Mouse (Mus musculus): Measurements from ENCODE around the gene Rcsd1.

Rcsd1 gene

DNA sequence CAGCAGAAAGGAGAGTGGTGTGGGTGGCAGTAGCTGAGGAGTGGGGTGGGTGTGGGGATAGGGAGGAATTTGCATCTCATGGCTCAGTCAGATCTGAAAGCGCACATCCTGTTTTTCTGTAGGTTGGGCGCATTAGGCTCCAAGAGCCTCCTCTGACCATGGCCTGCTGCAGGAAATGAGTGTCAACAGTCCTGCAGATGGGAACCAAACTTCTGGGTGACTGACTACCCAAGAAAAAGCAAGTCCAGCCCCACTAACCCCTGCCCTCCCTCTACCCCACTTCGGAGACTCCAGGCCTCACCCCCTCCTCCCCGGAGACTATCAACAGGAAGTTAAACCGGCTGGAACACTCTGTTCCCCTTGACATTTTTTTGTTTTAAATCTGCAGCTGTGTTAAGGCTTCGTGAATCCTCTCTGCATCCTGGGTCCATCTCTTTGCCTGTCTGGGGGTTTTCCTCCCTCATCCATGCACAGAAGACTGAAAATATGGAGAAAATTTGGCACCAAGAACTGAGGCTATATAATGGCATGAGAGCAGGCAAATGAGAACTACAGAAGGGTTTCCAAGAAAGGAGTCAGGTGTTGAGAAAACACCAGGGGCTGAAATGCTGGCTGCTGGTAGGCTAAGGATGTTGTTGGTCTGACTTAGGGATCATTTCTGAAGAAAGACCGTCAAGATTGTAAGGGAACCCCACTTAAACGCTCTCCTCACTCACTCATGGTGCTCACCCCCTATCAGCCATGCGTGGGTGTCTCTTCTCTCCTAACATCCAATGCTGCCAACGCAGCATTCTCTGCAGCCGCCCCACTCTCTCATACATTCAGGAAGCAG is 8.4 kb upstream of the Rcsd1 start:
- DNase-seq (ENCODE audit: low spot score in 2 of 2), result peak in 1 of 2 experiments; percentile 52

GRCm38 (mm10) chr1:165716426-165716825 is 6.9 kb upstream of the Rcsd1 start:
- DNase-seq (ENCODE audit: low spot score in 2 of 2), result no peak

GRCm38 (mm10) chr1:165713798-165714197 is 4.2 kb upstream of the Rcsd1 start:
- no peak for DNase-seq (ENCODE audit: low spot score in 2 of 2)

- DNase-seq (ENCODE audit: low spot score in 2 of 2), result no peak
Observed at GRCm38 (mm10) chr1:165711914-165712313, 2.4 kb upstream of the Rcsd1 start.

- no peak for DNase-seq (ENCODE audit: low spot score in 2 of 2)
Observed at GRCm38 (mm10) chr1:165708686-165709380, 724 bp downstream of the Rcsd1 start.

DNA sequence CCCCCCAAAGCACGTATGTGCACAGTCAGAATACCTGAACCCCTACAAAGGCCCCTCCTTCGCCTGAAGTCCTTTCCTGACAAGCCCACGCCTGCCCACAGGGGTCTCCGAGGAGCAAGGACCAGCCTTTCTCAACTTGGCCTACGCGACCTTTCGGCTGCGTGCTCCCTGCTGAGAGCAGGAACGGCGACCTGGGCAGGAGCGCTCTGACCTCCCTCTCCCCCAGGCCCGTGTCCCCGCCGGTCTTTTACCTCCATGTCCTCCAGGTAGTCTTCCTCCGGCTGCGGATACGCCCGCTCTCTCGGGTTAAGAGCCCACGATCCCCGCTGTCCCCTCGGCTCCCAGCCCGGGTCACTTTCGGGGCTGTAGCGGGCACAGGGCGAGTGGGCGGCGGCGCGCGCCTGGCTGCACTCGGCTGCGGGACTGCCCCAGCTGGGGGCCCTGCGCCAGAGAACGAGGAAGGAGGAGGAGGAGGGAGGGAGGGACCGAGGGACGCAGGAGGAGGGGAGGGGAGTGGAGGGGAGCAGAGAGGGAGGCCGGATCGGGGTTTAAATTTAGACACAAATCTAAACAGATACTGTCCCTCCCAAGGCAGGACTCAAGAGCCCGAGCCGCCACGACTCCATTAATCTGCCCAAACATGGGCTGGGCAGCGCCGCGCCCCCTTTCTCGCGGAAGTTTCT is 1.8 kb downstream of the Rcsd1 start:
- DNase-seq (ENCODE audit: low spot score in 2 of 2), result peak in 1 of 2 experiments; percentile 25

GRCm38 (mm10) chr1:165707241-165707639 is 2.3 kb downstream of the Rcsd1 start:
- DNase-seq (ENCODE audit: low spot score in 2 of 2), result no peak

GRCm38 (mm10) chr1:165706492-165706891 is 3.1 kb downstream of the Rcsd1 start:
- no peak for DNase-seq (ENCODE audit: low spot score in 2 of 2)

DNA sequence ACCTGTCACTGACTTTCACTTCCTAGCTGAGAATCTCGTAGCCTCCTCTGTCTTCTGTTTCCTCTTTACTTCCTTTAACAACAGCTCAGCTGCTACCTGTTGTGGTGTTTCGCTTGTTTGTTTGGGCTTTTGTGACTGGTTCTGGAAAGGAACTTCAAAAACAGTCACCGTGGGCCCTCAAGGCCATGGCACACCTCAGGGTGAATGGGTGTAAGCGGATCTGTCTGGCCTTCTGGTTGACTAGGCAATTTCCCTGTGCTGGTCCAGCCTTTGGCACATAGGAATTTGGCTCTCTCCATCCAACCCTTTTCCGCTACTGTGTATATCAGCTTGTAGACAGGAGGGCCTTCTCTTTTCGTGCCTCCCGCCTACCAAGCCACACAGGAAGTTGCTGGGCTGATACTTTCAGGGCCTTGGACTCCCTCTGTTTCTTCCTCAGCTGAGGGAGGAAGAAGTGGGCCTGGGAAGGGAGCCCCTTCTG is 3.6 kb downstream of the Rcsd1 start:
- DNase-seq (ENCODE audit: low spot score in 2 of 2), result no peak

- no peak for DNase-seq (ENCODE audit: low spot score in 2 of 2)
Observed at GRCm38 (mm10) chr1:165705368-165705767, 4.2 kb downstream of the Rcsd1 start.

DNA sequence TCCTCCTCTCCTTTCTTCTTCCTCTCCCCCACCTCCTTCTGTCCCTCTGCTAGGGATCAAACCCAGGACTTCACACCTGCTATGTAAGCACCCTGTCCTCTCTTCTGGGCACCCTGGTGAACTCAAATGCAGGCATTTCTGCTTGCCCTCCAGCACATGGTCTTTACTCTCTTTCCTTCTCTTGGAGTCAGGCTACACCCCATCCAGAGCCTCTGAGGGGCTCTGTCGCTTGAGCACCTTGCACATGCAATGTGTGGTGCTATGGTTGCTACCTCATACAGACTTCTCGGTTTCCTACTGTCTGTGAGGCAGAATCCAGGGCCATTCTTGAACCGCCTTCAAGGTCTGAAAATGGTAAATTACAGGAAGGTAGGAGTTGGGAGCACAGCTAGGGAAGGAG is 4.7 kb downstream of the Rcsd1 start:
- DNase-seq (ENCODE audit: low spot score in 2 of 2), result no peak

DNA sequence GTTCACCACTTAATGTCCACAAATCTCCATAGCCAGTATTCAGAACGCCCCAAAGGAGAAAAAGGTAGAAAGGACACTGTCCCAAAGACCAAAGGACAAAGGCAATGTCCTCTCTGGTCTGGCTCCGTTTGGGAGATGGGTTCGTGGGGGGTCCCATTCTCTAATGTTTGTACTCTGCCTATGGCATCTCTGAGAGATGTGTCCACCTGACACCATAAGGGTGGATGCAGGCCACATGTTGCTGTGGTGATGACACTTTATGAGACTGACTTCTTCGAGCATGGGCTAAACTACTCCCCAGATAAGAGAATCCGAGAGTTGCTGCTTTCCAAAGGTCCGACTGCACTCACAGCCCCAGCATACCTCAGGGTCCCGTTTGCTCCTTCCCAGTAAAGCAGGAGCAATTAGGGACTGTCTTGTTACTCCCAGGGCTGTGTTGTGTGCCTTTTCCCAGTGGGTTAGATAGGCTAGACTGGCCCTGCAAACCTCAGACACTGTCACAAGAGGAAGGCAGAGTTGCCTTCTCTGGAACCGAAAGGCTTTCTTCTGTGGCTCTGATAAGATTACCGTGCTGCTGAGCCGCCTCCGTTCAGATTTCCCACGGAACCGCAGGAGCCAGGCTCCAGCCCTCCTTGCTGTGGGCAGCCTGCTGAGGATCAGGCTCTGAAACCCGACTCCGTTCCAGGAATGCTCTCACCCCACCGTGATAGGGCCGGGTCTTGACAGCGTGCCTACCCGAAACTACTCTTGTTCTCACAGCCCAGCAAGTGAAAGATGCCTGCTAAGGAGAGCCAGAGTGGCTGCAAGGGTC is 7.1 kb downstream of the Rcsd1 start:
- DNase-seq (ENCODE audit: low spot score in 2 of 2), result no peak

DNA sequence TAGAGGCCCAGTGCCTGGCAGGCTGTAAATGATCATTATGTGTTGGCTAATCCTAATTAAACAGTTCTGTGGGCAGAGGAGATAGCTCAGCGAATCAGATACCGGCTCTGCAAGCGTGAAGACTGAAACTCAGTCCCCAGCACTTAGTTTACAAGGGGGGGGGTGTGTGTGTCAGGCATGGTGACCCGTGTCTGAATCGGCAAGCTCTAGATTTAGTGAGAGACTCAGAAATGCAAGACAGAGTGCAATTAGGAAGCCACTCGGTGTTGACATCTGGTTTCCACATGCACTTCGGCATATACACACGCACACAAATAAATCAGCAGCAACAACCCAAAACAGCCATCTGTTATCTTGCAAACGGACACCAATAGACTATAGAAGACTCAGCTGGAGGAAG is 8.0 kb downstream of the Rcsd1 start:
- no peak for DNase-seq (ENCODE audit: low spot score in 2 of 2)

DNA sequence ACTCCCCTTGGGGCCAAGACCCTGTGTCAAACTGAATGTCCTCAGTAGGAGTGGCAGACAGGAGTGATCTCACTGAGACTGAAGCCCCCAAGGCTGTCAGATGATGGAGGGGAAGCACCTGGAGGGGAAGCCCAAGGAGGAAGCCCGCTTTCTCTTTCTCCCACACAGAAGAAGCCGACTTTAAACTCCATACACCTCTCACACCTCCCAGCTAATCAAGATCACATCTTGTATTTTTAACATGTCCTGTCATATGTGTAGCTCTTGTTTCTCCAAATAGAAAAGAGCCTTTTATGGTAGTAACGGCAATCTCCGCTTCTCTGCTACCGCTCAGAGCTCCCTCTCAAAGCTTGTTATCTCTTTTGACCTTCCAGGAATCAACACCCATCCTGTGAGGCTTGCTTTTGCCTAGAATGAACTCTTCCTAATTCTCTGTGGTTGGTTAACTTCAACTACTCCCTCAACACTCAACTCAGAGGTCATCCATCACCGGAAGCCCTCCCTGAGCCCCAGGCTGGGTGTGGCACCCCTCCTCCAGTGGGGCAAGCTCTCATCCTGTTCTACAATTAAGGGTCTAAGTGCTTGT is 8.5 kb downstream of the Rcsd1 start:
- DNase-seq (ENCODE audit: low spot score in 2 of 2), result no peak

DNA sequence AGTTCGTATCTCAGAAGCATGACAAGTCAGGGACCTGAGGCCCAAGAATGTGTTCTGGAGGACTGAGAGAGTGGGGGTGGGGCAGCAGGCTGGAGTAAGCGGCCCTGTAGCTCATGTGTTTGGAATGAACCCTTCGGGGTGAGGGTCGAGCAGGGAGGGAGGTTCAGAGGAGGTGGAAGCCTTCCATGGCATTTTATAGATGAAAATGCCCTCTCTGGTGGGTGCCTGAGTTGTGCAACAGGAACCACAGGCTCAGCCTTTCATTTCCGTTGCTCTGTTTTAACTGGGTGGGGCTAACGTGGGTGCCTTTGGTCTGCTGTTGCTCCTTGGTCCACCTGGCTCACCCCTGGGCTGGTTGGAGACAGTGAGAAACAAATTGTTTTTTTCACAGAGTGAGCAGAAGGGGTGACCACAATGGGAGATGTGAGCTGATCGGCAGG is 9.2 kb downstream of the Rcsd1 start:
- DNase-seq (ENCODE audit: low spot score in 2 of 2), result no peak

GRCm38 (mm10) chr1:165697701-165698100 is 11.9 kb downstream of the Rcsd1 start:
- no peak for DNase-seq (ENCODE audit: low spot score in 2 of 2)

GRCm38 (mm10) chr1:165696870-165697269 is 12.7 kb downstream of the Rcsd1 start:
- DNase-seq (ENCODE audit: low spot score in 2 of 2), result no peak

DNA sequence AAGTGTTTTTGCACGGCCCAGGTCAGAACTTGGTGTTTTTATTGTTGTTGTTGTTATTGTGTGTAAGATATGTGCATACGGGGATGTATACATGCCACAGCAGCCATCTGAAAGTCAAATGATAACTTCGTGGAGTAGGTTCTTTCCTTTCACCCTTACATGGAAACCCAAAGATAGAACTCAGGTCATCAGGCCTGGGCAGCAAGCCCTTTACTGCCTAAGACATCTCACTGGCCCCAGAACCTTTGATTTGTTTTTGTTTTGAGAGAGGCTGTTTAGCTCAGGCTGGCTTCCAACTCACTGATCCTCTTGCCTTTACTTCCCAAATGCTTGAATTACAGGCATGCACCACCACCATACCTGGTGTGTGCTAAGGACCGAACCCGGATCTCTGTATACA is 13.5 kb downstream of the Rcsd1 start:
- DNase-seq (ENCODE audit: low spot score in 2 of 2), result no peak

DNA sequence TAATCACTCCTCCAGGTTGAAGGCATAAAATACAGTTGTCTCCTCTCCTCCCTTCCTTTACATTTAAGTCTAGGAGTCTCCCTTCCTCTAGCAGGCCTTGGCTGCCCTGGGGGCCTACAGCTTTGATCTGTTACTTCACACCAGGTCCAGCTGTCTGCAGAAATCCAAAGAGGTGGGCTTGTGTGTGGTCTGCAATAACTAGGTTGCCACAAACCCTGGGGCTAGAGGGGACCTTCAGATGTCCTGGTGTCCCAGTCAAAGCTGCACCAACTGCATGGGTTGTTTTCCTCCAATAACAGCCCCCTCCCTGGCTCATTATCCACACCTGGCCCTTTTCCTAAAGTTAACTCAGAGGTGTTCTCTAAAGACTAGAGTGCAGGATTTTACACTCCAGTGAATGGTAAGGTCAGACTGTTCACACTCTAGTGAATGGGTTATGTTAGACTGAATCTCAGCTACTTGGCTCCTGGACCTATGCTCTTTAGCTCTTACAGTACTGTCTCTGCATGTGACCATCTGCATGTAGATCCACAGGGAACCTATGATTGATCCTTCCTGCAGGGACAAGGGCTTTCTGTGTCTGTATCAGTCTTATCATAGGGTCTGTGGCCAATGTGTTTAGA is 14.1 kb downstream of the Rcsd1 start:
- DNase-seq (ENCODE audit: low spot score in 2 of 2), result no peak

- DNase-seq (ENCODE audit: low spot score in 2 of 2), result no peak
Observed at GRCm38 (mm10) chr1:165693856-165694255, 15.7 kb downstream of the Rcsd1 start.

DNA sequence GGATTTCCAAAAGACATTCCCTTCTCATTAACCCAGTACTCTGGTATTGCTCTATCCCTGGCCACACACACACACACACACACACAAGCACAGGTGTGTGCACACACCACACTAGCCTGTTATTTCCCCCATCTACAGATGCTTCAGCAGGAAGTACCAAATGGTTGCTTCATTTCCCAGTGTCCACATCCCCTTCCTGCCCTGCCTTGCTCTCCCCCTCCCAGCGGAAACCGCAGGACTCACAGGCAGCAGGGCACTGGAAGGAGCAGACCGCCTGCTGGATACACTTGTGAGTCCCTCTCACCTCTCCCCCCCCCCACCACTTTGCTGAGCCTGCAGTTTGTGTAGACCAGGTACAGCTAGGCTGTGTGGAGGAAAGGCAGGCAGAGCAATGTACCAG is 18.0 kb downstream of the Rcsd1 start:
- no peak for DNase-seq (ENCODE audit: low spot score in 2 of 2)

All from frontal cortex, postnatal 10 days (tissue).